Mouse (Mus musculus) C2C12 (cell line): ENCODE results near the gene Patj. TPM values are rescaled to one million over a fixed set of nuclear protein-coding genes. Genes with fewer than 3 reads are reported as not detected.
"Not testable (repeated sequence)": the region's sequence is repeated elsewhere in the genome, so short reads cannot be mapped to it uniquely, and the experiment has no call there.

Experiments used
- H3K27me3 ChIP-seq: one replicate; pipeline ENCODE4 v1.6.1; 2011; ENCODE audit not compliant: control insufficient read depth, insufficient read depth, insufficient read length
- H3K36me3 ChIP-seq: one replicate; pipeline ENCODE4 v1.6.1; 2011; ENCODE audit not compliant: control insufficient read depth, insufficient read depth
- H3K4me3 ChIP-seq: one replicate; pipeline ENCODE4 v1.5.1; 2011; ENCODE audit warnings: mild to moderate bottlenecking, control low read depth; ENCODE audit not compliant: poor library complexity, insufficient read depth, severe bottlenecking
- H3K79me2 ChIP-seq: one replicate; pipeline ENCODE4 v1.6.1; 2011; ENCODE audit not compliant: control insufficient read depth, insufficient read depth
- H3K79me3 ChIP-seq: one replicate; pipeline ENCODE4 v1.6.1; 2011; ENCODE audit warnings: low read depth, control low read depth
- H3ac ChIP-seq: one replicate; pipeline ENCODE3; 2011; ENCODE audit warnings: low read depth; ENCODE audit not compliant: control insufficient read depth, insufficient read length
- CEBPB ChIP-seq: IDR thresholded peaks from one replicate; pipeline ENCODE4 v1.6.1; 2011; ENCODE audit warnings: low read depth, mild to moderate bottlenecking, control low read depth, moderate library complexity
- CTCF ChIP-seq: IDR thresholded peaks from one replicate; pipeline ENCODE4 v1.5.1; 2011; ENCODE audit not compliant: control insufficient read depth, insufficient read depth, insufficient read length
- FOSL1 ChIP-seq: IDR thresholded peaks from one replicate; pipeline ENCODE4 v1.8.0; 2011; ENCODE audit warnings: mild to moderate bottlenecking, low read length; ENCODE audit not compliant: poor library complexity, insufficient read depth, severe bottlenecking
- MAX ChIP-seq: IDR thresholded peaks from one replicate; pipeline ENCODE4 v1.6.1; 2011; ENCODE audit warnings: mild to moderate bottlenecking, control low read depth
- MYOD1 ChIP-seq: IDR thresholded peaks from one replicate; pipeline ENCODE4 v1.6.1; 2011; ENCODE audit warnings: low read depth; ENCODE audit not compliant: control insufficient read depth, insufficient read length
- MYOG ChIP-seq: IDR thresholded peaks from one replicate; pipeline ENCODE4 v1.6.1; 2011; ENCODE audit not compliant: control insufficient read depth, insufficient read length; ENCODE audit errors: extremely low read depth
- USF1 ChIP-seq: IDR thresholded peaks from one replicate; pipeline ENCODE4 v1.6.1; 2011; ENCODE audit warnings: low read depth, mild to moderate bottlenecking, control low read depth, moderate library complexity
- polyA plus RNA-seq: library from polyadenylated mRNA; unstranded; fragments of >200 nt; fragmentation: generic; extraction: Trizol; gene quantifications from one replicate; pipeline ENCODE4 v1.2.1, GENCODE M21; 2012; ENCODE audit warnings: missing spikeins

Gene Patj
- polyA plus RNA-seq, 1 experiment: 3.3 TPM

DNA sequence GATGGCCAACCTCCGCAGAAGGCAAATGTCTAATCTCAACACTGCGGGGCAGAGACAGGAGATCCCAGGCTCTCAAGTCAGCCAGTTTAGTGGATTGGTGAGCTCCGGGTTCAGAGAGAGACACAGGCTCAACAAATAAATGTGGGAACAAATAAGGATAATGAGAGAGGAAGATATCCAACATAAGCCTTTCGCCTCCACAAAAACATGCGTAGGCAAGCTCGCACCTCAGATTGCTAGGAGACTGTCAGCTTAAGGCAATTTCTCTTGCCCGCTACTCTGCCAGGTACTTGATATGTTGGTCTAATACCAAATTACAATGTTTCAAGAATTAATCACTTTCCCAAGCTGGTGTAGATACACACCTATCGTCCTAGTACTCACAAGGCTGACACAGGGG, 315.3 kb downstream of the Patj start:
- H3K36me3 ChIP-seq: no peaks in the 10 kb centered on the region
- no peak overlapping the region for H3K4me3 ChIP-seq
- no peaks in the 10 kb centered on the region for H3K79me3 ChIP-seq
- no peak overlapping the region for H3ac ChIP-seq
- H3K79me2 ChIP-seq: no peaks in the 10 kb centered on the region
- H3K27me3 ChIP-seq: no peaks in the 10 kb centered on the region
- TF ChIP-seq MYOD1 (no peak), CTCF (no peak), MYOG (no peak), MAX (no peak), USF1 (no peak), CEBPB (no peak), FOSL1 (no peak)

DNA sequence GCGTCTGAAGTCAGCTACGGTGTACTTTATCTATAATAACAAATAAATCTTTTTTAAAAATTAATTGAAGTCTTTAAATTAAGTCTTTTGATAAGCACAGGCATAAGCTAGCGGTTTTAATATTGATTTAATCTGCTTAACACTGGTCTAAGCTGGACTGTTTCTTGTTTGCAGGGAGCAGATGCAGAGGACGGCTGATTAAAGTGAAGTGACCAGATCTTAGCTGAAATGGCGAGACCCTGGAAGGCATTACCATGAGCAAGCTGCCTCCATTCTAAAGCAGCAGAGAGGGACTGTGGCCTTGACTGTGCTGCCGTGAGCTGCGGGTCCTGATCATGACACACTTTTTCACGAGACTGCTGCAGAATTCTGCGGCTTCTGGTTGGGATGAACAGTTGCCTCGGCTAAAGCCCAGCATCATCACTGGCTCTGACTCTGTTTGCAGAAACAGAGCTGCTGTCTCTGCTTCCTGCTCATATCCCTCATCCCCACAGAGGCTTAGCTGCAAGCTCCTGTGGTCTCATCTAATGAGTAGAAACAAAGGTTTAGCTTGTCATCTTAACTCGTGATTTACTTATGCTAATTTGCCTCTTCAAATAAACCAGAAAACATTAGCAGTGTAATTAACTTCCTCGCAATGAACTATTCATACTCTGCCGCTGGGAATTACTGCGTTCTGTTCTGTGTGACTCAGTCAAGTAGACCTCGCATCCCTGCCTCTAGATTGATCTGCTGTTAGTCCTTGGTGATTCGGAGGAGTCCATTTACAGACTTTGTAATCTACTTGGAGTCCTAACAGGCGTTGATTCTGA, 322.4 kb downstream of the Patj start:
- Histone ChIP-seq H3ac (no peak overlapping the region), H3K4me3 (no peak overlapping the region), H3K36me3 (no peaks in the 10 kb centered on the region), H3K27me3 (no peaks in the 10 kb centered on the region), H3K79me2 (no peaks in the 10 kb centered on the region), H3K79me3 (no peaks in the 10 kb centered on the region)
- no peak for TF ChIP-seq FOSL1
- TF ChIP-seq MAX: no peak
- no peak for TF ChIP-seq CTCF
- TF ChIP-seq CEBPB: no peak
- TF ChIP-seq MYOD1: no peak
- no peak for TF ChIP-seq USF1
- no peak for TF ChIP-seq MYOG

DNA sequence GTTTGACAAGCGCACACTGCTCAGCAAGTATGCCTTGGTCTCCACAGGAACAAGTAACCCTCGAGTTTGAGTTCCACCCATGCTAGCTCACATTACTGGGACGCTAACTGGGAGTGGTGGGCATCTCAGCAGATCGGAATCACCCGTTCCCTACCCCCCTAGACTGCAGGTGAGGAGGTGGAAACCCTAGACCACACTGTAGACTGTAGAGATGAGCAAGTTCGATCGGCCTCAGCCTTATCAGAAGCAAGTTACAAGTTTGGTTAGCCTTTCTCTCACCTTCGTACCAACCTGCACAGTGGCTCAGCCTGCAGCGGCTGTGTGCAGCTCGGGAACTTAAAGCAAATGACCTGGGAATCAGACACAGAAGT, 322.9 kb downstream of the Patj start:
- TF ChIP-seq MYOG (no peak), CTCF (no peak), MYOD1 (no peak), USF1 (no peak), FOSL1 (no peak), CEBPB (no peak), MAX (no peak)
- no peaks in the 10 kb centered on the region for H3K79me3 ChIP-seq
- no peak overlapping the region for H3ac ChIP-seq
- no peaks in the 10 kb centered on the region for H3K27me3 ChIP-seq
- H3K79me2 ChIP-seq: no peaks in the 10 kb centered on the region
- H3K4me3 ChIP-seq: no peak overlapping the region
- no peaks in the 10 kb centered on the region for H3K36me3 ChIP-seq

DNA sequence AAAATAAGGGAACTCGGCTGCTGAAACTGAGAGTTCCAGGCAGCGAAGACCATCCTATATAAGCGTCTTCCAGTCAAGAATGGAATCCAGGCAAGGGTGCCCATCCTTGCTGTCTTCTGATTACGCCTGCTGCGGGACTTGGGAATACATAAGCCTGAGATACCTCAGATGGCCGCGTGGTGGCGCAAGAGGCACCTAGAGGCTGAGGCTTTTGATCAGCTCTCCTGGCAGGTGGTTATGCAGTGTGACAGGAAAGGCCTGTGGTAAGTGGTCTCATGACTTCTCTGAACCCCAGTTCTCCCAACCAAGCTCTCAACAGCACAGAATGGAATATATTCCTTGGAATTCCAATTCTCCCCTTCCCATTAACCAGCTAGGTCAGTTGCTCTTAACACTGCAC, 326.9 kb downstream of the Patj start:
- H3K79me2 ChIP-seq: no peaks in the 10 kb centered on the region
- TF ChIP-seq CTCF (no peak), MYOG (no peak)
- no peak overlapping the region for H3ac ChIP-seq

DNA sequence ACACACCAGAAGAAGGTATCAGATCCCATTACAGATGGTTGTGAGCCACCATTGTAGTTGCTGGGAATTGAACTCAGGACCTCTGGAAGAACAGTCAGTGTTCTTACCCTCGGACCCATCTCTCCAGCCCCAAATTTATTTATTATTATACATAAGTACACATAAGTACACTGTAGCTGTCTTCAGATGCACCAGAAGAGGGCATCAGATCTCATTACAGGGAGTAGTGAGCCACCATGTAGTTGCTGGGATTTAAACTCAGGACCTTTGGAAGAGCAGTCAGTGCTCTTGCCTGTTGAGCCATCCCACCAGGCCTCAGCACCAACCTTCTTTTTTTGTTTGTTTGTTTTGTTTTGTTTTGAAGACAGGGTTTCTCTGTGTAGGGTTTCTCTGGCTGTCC, 329.1 kb downstream of the Patj start:
- not testable (repeated sequence) for H3K36me3 ChIP-seq, H3K27me3 ChIP-seq, H3K4me3 ChIP-seq, H3ac ChIP-seq, H3K79me2 ChIP-seq, H3K79me3 ChIP-seq

More for the DNA sequence above, 326.9 kb downstream of the Patj start:
- Histone ChIP-seq H3K4me3 (no peak overlapping the region), H3K36me3 (no peaks in the 10 kb centered on the region), H3K27me3 (no peaks in the 10 kb centered on the region), H3K79me3 (no peaks in the 10 kb centered on the region)

DNA sequence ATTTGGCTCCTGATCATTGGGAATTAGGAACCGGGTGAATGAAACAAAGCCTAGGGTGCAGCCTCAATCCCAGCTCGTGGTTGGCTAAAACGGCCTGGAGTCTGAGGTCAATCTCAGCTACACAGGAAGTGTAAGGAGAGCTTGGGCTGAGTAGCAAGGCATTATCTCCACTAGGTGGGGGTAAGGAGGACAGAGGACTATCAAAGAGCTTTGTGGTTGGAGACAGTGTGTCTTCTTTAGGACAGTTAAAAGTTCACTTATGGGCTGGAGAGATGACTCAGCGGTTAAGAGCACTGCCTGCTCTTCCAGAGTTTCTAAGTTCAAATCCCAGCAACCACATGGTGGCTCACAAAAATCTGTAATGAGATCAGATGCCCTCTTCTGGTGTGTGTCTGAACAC, 329.9 kb downstream of the Patj start:
- Histone ChIP-seq H3K79me3 (no peaks in the 10 kb centered on the region), H3ac (no peak overlapping the region), H3K36me3 (no peaks in the 10 kb centered on the region), H3K4me3 (no peak overlapping the region), H3K27me3 (no peaks in the 10 kb centered on the region), H3K79me2 (no peaks in the 10 kb centered on the region)
- TF ChIP-seq CEBPB (no peak), MAX (no peak), FOSL1 (no peak), USF1 (no peak), MYOG (no peak), MYOD1 (no peak), CTCF (no peak)
